Mouse (Mus musculus) embryonic facial prominence, embryonic 14.5 days (tissue): Measurements from ENCODE around the gene Tcte1. TPM values are rescaled to one million over a fixed set of nuclear protein-coding genes. Genes with fewer than 3 reads are reported as not detected.

Experiments used
- ATAC-seq: fragments of 200-750 bp; cut with Nextera tagmentation; 2 replicates; pipeline ENCODE4 v1.8.0; 2017; ENCODE audit warnings: low read depth, moderate number of reproducible peaks, moderate TSS enrichment
- DNase-seq: peaks from one replicate; pipeline ENCODE4 v3.0.0-alpha.2; 2015; ENCODE audit warnings: low spot score
- H3K27ac ChIP-seq: fragments of 300-500 bp; sonication (generic); replicated peaks from 2 replicates; pipeline ENCODE4 v1.5.1; 2014; ENCODE audit warnings: low read depth, mild to moderate bottlenecking, low read length, moderate library complexity
- H3K27me3 ChIP-seq: fragments of 300-500 bp; sonication (generic); replicated peaks from 2 replicates; pipeline ENCODE4 v1.6.1; 2014; ENCODE audit warnings: low read length; ENCODE audit not compliant: control insufficient read depth, insufficient read depth
- H3K36me3 ChIP-seq: fragments of 300-500 bp; sonication (generic); 2 replicates; pipeline ENCODE4 v1.6.1; 2014; ENCODE audit warnings: low read length, mixed read lengths; ENCODE audit not compliant: control insufficient read depth, insufficient read depth
- H3K4me1 ChIP-seq: fragments of 300-500 bp; sonication (generic); 2 replicates; pipeline ENCODE4 v1.6.1; 2014; ENCODE audit warnings: antibody characterized with exemption, low read length; ENCODE audit not compliant: control insufficient read depth, insufficient read depth
- H3K4me2 ChIP-seq: fragments of 300-500 bp; sonication (generic); 2 replicates; pipeline ENCODE4 v1.6.1; 2014; ENCODE audit warnings: low read depth, mild to moderate bottlenecking, low read length, moderate library complexity, mixed read lengths
- H3K4me3 ChIP-seq: fragments of 300-500 bp; sonication (generic); 2 replicates; pipeline ENCODE4 v1.5.1; 2014; ENCODE audit warnings: low read depth, mild to moderate bottlenecking, low read length
- H3K9ac ChIP-seq: fragments of 300-500 bp; sonication (generic); 2 replicates; pipeline ENCODE4 v1.6.1; 2014; ENCODE audit warnings: low read depth, mild to moderate bottlenecking, low read length, moderate library complexity, mixed read lengths
- H3K9me3 ChIP-seq: fragments of 300-500 bp; sonication (generic); 2 replicates; pipeline ENCODE4 v1.6.1; 2016; ENCODE audit warnings: low read length; ENCODE audit not compliant: control insufficient read depth
- WGBS: fragments of 180-500 bp; shearing (Covaris S2); extraction: QIAGEN DNeasy Blood & Tissue Kit; methylation state at CpG from one replicate; pipeline ENCODE4 v1.1.7; 2014; 5-methylcytosine and 5-hydroxymethylcytosine counted together
- polyA plus RNA-seq: library from polyadenylated mRNA; unstranded; fragments of >200 nt; fragmentation: Nextera tagmentation; extraction: Ambion mirVana; gene quantifications from 2 replicates; pipeline ENCODE4 v1.2.1, GENCODE M21; 2014

Gene Tcte1
- polyA plus RNA-seq, 1 experiment from 2014 or later: 2.7 TPM

DNA sequence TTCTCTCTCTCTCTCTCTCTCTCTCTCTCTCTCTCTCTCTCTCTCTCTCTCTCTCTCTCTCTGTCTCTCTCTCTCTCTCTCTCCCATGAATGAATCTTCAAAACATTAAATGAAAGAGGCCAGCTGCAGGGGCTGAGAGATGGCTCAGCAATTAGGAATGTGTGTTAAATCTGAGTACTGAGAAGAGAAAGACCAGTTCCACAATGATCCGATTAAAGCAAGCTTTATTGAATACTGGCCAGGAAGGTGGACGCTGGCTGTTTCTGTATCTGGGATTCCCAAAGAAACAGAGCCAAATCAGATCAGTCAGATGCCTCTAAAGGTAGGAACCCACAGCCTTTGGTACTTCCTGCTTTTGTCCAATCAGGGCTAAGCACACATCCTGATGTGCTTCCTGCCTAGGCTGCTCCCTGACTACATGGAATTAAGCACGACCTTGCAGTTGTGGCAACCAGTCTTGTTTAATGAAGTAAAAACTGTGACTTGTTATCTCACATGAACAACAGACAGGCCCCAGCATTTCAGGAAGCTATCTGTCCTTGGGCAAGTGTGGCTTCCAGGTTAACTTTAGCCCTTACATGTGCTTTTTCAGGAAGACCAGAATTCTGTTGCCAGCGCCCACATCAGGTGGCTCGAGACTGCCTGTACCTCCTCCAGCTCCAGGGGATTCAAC is 19.8 kb upstream of the Tcte1 start:
- 54% methylated on average over 5 of the region's 5 CpGs for WGBS
- no peak overlapping the region for H3K9ac ChIP-seq
- H3K27me3 ChIP-seq: no peaks in the 10 kb centered on the region
- H3K36me3 ChIP-seq: 0 out of 2 replicates have a peak, but pooled peaks cover 2% of the 10 kb centered on the region
- no peak overlapping the region for H3K4me3 ChIP-seq
- no peak overlapping the region for H3K27ac ChIP-seq
- peaks cover 5% of the 10 kb centered on the region; the same call in 1 of the 2 replicates for H3K4me1 ChIP-seq
- no peaks in the 10 kb centered on the region for H3K9me3 ChIP-seq
- DNase-seq (no peak), ATAC-seq (no peak)
- no peak overlapping the region for H3K4me2 ChIP-seq

- H3K4me3 ChIP-seq: no peak overlapping the region
- 0 out of 2 replicates have a peak overlapping the region, but pooled peaks have one; percentile 79 for H3K9ac ChIP-seq
- ATAC-seq: no peak
Observed at GRCm38 (mm10) chr17:45505941-45506465, 17.2 kb upstream of the Tcte1 start.

GRCm38 (mm10) chr17:45506700-45507189 is 16.5 kb upstream of the Tcte1 start, which contains the start of gene Aars2:
Gene Aars2 (plus strand): TSS chr17:45506841.
- under 1% methylated on average over 41 of the region's 42 CpGs for WGBS
- DNase-seq: peak; percentile 96
- ATAC-seq: peak; percentile 96
- Histone ChIP-seq H3K4me3 (peak within 1 kb of the TSS; percentile 77), H3K9ac (peak within 1 kb of the TSS; percentile 79), H3K36me3 (peaks cover 18% of the 10 kb centered on the region; the same call in 1 of the 2 replicates), H3K27ac (peak within 1 kb of the TSS; percentile 84), H3K4me2 (peak within 1 kb of the TSS; percentile 50), H3K27me3 (no peaks in the 10 kb centered on the region), H3K9me3 (no peaks in the 10 kb centered on the region), H3K4me1 (peaks cover 5% of the 10 kb centered on the region; the same call in 1 of the 2 replicates)

More at GRCm38 (mm10) chr17:45505941-45506465, 17.2 kb upstream of the Tcte1 start:
- no peaks in the 10 kb centered on the region for H3K27me3 ChIP-seq
- peaks cover 5% of the 10 kb centered on the region; the same call in 1 of the 2 replicates for H3K4me1 ChIP-seq
- no peaks in the 10 kb centered on the region for H3K9me3 ChIP-seq
- H3K4me2 ChIP-seq: peak overlapping the region; percentile 27
- H3K27ac ChIP-seq: no peak overlapping the region
- no peak for DNase-seq
- WGBS: 66% methylated on average over 6 of the region's 6 CpGs
- peaks cover 18% of the 10 kb centered on the region; the same call in 1 of the 2 replicates for H3K36me3 ChIP-seq

DNA sequence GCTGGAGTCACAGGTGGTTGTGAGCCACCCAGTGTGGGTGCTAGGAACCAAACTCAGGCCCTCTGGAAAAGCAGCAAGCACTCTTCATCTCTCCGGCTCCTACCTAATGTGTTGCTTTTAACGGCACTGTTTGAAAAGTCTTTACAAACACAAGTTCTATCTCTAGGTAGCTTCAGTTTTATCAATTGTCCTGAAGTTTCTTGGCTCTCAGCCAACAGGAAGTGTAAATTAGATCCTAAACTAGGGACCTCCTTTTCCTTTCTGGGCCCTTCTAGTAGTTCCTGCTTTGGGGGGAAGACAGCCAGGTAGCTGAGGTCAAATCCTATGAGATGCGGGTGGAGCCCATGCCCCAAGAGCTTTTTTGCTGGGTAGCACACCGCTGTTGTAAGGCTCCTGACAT is 12.4 kb upstream of the Tcte1 start:
- no peaks in the 10 kb centered on the region for H3K9me3 ChIP-seq
- no peak overlapping the region for H3K4me3 ChIP-seq
- 89% methylated on average over 4 of the region's 4 CpGs for WGBS
- no peak for ATAC-seq
- peaks cover 5% of the 10 kb centered on the region; the same call in 1 of the 2 replicates for H3K4me1 ChIP-seq
- H3K27ac ChIP-seq: no peak overlapping the region
- H3K9ac ChIP-seq: no peak overlapping the region
- H3K27me3 ChIP-seq: no peaks in the 10 kb centered on the region
- DNase-seq: no peak
- peaks cover 18% of the 10 kb centered on the region; the same call in 1 of the 2 replicates for H3K36me3 ChIP-seq
- H3K4me2 ChIP-seq: no peak overlapping the region

DNA sequence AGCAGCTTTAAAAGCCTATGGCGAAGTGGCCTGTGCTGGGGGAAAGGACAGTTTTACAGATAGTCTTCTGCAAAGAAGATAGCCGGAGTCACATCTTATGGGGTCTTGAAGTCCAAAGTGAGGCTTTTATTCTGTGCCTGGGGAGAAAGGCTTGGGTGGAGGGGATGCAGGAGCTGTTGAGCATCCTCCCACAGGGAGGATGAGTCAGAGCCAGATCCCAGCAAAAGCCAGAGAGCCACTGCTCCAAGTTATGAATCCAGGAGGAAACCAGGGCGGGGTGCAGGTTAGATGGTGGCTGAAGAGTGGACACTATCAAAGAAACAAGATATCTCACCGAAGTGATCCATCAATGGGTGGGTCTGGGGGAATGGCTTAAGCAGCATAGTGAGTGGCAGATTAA is 11.5 kb upstream of the Tcte1 start:
- no peak overlapping the region for H3K9ac ChIP-seq
- no peak overlapping the region for H3K4me3 ChIP-seq
- 90% methylated on average over 4 of the region's 4 CpGs for WGBS
- DNase-seq (no peak), ATAC-seq (no peak)
- peaks cover 5% of the 10 kb centered on the region; the same call in 1 of the 2 replicates for H3K4me1 ChIP-seq
- no peaks in the 10 kb centered on the region for H3K27me3 ChIP-seq
- H3K36me3 ChIP-seq: peaks cover 19% of the 10 kb centered on the region; the same call in 1 of the 2 replicates
- H3K27ac ChIP-seq: no peak overlapping the region
- H3K4me2 ChIP-seq: no peak overlapping the region
- no peaks in the 10 kb centered on the region for H3K9me3 ChIP-seq

DNA sequence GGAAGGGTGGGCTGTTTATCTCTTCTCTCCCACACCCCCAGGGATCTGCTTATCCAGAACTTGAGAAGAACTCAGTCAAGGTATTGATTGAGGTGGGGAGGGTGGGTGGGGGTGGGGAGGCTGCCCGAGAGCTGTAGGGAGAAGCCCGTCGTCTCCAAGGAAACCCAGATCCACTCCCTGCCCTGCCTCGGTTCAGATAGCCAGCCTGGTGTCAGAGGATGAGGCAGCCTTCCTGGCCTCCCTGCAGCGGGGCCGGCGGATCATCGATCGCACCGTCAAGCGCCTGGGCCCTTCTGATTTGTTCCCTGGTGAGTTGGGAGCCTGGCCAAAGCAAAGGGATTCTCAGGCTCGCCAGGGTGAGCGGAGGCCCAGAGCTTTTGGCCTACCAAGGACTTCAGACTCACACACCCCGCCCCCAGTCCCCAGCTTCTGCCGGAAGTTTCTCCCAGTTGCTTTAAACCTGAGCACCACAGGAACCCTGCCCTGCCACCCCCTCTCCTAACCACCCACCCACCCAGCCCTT is 8.0 kb upstream of the Tcte1 start:
- Histone ChIP-seq H3K9ac (no peak overlapping the region), H3K4me3 (no peak overlapping the region), H3K27ac (no peak overlapping the region), H3K4me1 (no peaks in the 10 kb centered on the region), H3K4me2 (no peak overlapping the region), H3K9me3 (no peaks in the 10 kb centered on the region), H3K27me3 (no peaks in the 10 kb centered on the region), H3K36me3 (peaks cover 21% of the 10 kb centered on the region; the same call in 1 of the 2 replicates)
- DNase-seq (no peak), ATAC-seq (no peak)
- WGBS: 62% methylated on average over 15 of the region's 15 CpGs

- Histone ChIP-seq H3K36me3 (peaks cover 18% of the 10 kb centered on the region; the same call in 1 of the 2 replicates), H3K4me2 (no peak overlapping the region), H3K27me3 (no peaks in the 10 kb centered on the region), H3K4me1 (no peaks in the 10 kb centered on the region), H3K4me3 (no peak overlapping the region), H3K9me3 (no peaks in the 10 kb centered on the region), H3K9ac (no peak overlapping the region), H3K27ac (no peak overlapping the region)
- DNase-seq (no peak), ATAC-seq (no peak)
- 89% methylated on average over 9 of the region's 10 CpGs for WGBS
Observed at GRCm38 (mm10) chr17:45515806-45516205, 7.4 kb upstream of the Tcte1 start.

DNA sequence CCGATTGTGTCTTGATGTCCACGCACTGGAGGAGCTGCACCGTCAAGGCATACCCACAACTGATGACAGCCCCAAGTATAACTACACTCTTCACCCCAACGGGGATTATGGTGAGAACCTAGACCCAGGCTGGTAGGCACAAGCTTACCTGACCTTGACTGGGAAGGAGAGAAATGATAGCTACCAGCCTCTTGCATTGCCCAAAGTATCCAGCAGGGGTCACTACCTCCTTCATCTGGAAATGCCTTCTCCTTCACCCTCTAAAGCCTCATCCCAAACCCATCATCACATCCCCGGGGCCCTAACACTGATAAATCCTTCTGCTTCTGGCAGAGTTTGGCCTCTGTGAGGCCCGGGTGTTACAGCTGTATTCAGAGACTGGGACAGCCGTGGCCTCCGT is 6.7 kb upstream of the Tcte1 start:
- no peaks in the 10 kb centered on the region for H3K4me1 ChIP-seq
- WGBS: 56% methylated on average over 8 of the region's 8 CpGs

More for the DNA sequence above, 6.7 kb upstream of the Tcte1 start:
- DNase-seq (peak; percentile 60), ATAC-seq (peak; percentile 22; the same call in 1 of the 2 replicates)
- Histone ChIP-seq H3K9ac (no peak overlapping the region), H3K36me3 (peaks cover 17% of the 10 kb centered on the region; the same call in 1 of the 2 replicates), H3K9me3 (no peaks in the 10 kb centered on the region), H3K4me2 (no peak overlapping the region), H3K4me3 (no peak overlapping the region), H3K27ac (no peak overlapping the region), H3K27me3 (no peaks in the 10 kb centered on the region)
